Mouse (Mus musculus) c-Kit-positive CD71-positive TER-119-negative erythroid progenitor cells, embryonic 14.5 days (primary cell): ENCODE results near the gene Adgre4.
"Not testable (repeated sequence)": the region's sequence is repeated elsewhere in the genome, so short reads cannot be mapped to it uniquely, and the experiment has no call there.

Experiments
- DNase-seq: peaks from one replicate; pipeline ENCODE4 v3.0.0-alpha.2; 2013; ENCODE audit warnings: low read depth

The Adgre4 gene

GRCm38 (mm10) chr17:55749786-55750185, at the start of gene Adgre4:
TSS of gene Adgre4 (plus strand) at chr17:55749984.
- DNase-seq = no peak

GRCm38 (mm10) chr17:55702161-55702820, 47.5 kb upstream of the Adgre4 start:
- DNase-seq = peak; percentile 70

GRCm38 (mm10) chr17:55702865-55703264, 46.9 kb upstream of the Adgre4 start:
- DNase-seq = no peak

GRCm38 (mm10) chr17:55711984-55712811, 37.6 kb upstream of the Adgre4 start, which contains the start of gene Pot1b:
TSS of gene Pot1b (minus strand) at chr17:55712628.
- DNase-seq = peak; percentile 95

GRCm38 (mm10) chr17:55721270-55721669, 28.5 kb upstream of the Adgre4 start:
- no peak for DNase-seq

- no peak for DNase-seq
Observed at GRCm38 (mm10) chr17:55722250-55722649, 27.5 kb upstream of the Adgre4 start.

- no peak for DNase-seq
Observed at GRCm38 (mm10) chr17:55726193-55726592, 23.6 kb upstream of the Adgre4 start.

- DNase-seq = no peak
Observed at GRCm38 (mm10) chr17:55736675-55737074, 13.1 kb upstream of the Adgre4 start.

GRCm38 (mm10) chr17:55751170-55751569, 1.4 kb downstream of the Adgre4 start:
- DNase-seq = no peak

GRCm38 (mm10) chr17:55813642-55814041, 63.9 kb downstream of the Adgre4 start:
- peak; percentile 7 for DNase-seq

- DNase-seq = no peak
Observed at GRCm38 (mm10) chr17:55816853-55817252, 67.1 kb downstream of the Adgre4 start.

GRCm38 (mm10) chr17:55821566-55821965, 71.8 kb downstream of the Adgre4 start:
- no peak for DNase-seq

GRCm38 (mm10) chr17:55843067-55843466, 93.3 kb downstream of the Adgre4 start:
- no peak for DNase-seq

- DNase-seq = no peak
Observed at GRCm38 (mm10) chr17:55877184-55877583, 127.4 kb downstream of the Adgre4 start.

- not testable (repeated sequence) for DNase-seq
Observed at GRCm38 (mm10) chr17:55878282-55878635, 128.5 kb downstream of the Adgre4 start.

GRCm38 (mm10) chr17:55878636-55879369, 129.0 kb downstream of the Adgre4 start, which contains the start of gene Zfp119a:
TSS of gene Zfp119a (minus strand) at chr17:55878930.
- DNase-seq = peak; percentile 75

- no peak for DNase-seq
Observed at GRCm38 (mm10) chr17:55883631-55884030, 133.8 kb downstream of the Adgre4 start.

- DNase-seq = no peak
Observed at GRCm38 (mm10) chr17:55884912-55885311, 135.1 kb downstream of the Adgre4 start.

GRCm38 (mm10) chr17:55892406-55892955, 142.7 kb downstream of the Adgre4 start:
- DNase-seq = not testable (repeated sequence)

GRCm38 (mm10) chr17:55903087-55903486, 153.3 kb downstream of the Adgre4 start:
- DNase-seq = no peak
